Mouse (Mus musculus): ENCODE results near the gene Gnat1. TPM values are rescaled to one million over a fixed set of nuclear protein-coding genes. Genes with fewer than 3 reads are reported as not detected.

The Gnat1 gene
- polyA plus RNA-seq, 1 experiment from 2014 or later = 2.6 TPM

GRCm38 (mm10) chr9:107650708-107651481 lies 28.6 kb downstream of the Gnat1 start:
- 32% methylated on average over 12 of the region's 12 CpGs for WGBS
- Histone ChIP-seq H3K4me3 (no peak overlapping the region), H3K27ac (peak overlapping the region; percentile 57), H3K9ac (no peak overlapping the region), H3K9me3 (replicated peaks) (no peaks in the 10 kb centered on the region), H3K4me1 (peaks cover 17% of the 10 kb centered on the region), H3K36me3 (no peaks in the 10 kb centered on the region), H3K27me3 (no peaks in the 10 kb centered on the region), H3K4me2 (replicated peaks) (no peak overlapping the region; the same call in 1 of the 2 replicates)
- ATAC-seq (ENCODE audit: low FRiP score) = peak; percentile 84

- H3K9me3 ChIP-seq (replicated peaks) = no peaks in the 10 kb centered on the region
- H3K36me3 ChIP-seq = no peaks in the 10 kb centered on the region
- 75% methylated on average over 7 of the region's 7 CpGs for WGBS
- no peak for ATAC-seq (ENCODE audit: low FRiP score)
- no peaks in the 10 kb centered on the region for H3K27me3 ChIP-seq
- H3K4me3 ChIP-seq = no peak overlapping the region
- peaks cover 20% of the 10 kb centered on the region for H3K4me1 ChIP-seq
- no peak overlapping the region for H3K4me2 ChIP-seq (replicated peaks)
- H3K9ac ChIP-seq = no peak overlapping the region; the same call in 1 of the 2 replicates
- peak overlapping the region; percentile 57 for H3K27ac ChIP-seq
Measured at GRCm38 (mm10) chr9:107650225-107650624, 29.3 kb downstream of the Gnat1 start.

GRCm38 (mm10) chr9:107648767-107649166 lies 30.7 kb downstream of the Gnat1 start:
- H3K36me3 ChIP-seq = no peaks in the 10 kb centered on the region
- H3K4me3 ChIP-seq = no peak overlapping the region
- H3K27me3 ChIP-seq = no peaks in the 10 kb centered on the region
- 80% methylated on average over 3 of the region's 3 CpGs for WGBS
- no peaks in the 10 kb centered on the region for H3K9me3 ChIP-seq (replicated peaks)
- no peak overlapping the region for H3K4me2 ChIP-seq (replicated peaks)
- H3K9ac ChIP-seq = no peak overlapping the region
- peaks cover 30% of the 10 kb centered on the region for H3K4me1 ChIP-seq
- H3K27ac ChIP-seq = no peak overlapping the region
- ATAC-seq (ENCODE audit: low FRiP score) = no peak

GRCm38 (mm10) chr9:107646975-107647374 lies 32.5 kb downstream of the Gnat1 start:
- no peak for ATAC-seq (ENCODE audit: low FRiP score)
- Histone ChIP-seq H3K9me3 (replicated peaks) (no peaks in the 10 kb centered on the region), H3K27ac (no peak overlapping the region), H3K4me1 (peaks cover 30% of the 10 kb centered on the region), H3K4me3 (no peak overlapping the region), H3K27me3 (no peaks in the 10 kb centered on the region), H3K36me3 (no peaks in the 10 kb centered on the region), H3K4me2 (replicated peaks) (no peak overlapping the region), H3K9ac (no peak overlapping the region)
- WGBS = 81% methylated on average over 6 of the region's 6 CpGs

GRCm38 (mm10) chr9:107645577-107645976 lies 33.9 kb downstream of the Gnat1 start:
- Histone ChIP-seq H3K27me3 (no peaks in the 10 kb centered on the region), H3K4me2 (replicated peaks) (no peak overlapping the region), H3K9me3 (replicated peaks) (no peaks in the 10 kb centered on the region), H3K4me1 (peaks cover 25% of the 10 kb centered on the region), H3K4me3 (no peak overlapping the region), H3K9ac (no peak overlapping the region), H3K36me3 (no peaks in the 10 kb centered on the region), H3K27ac (no peak overlapping the region)
- WGBS = 9% methylated on average over 5 of the region's 5 CpGs
- ATAC-seq (ENCODE audit: low FRiP score) = peak; percentile 36; the same call in 1 of the 2 replicates

- no peak overlapping the region; the same call in 1 of the 2 replicates for H3K9ac ChIP-seq
- peaks cover 20% of the 10 kb centered on the region for H3K4me1 ChIP-seq
- peak; percentile 24; the same call in 1 of the 2 replicates for ATAC-seq (ENCODE audit: low FRiP score)
- 58% methylated on average over 7 of the region's 7 CpGs for WGBS
- H3K27ac ChIP-seq = no peak overlapping the region
- peak overlapping the region; percentile 32; the same call in 1 of the 2 replicates for H3K4me3 ChIP-seq
- no peaks in the 10 kb centered on the region for H3K27me3 ChIP-seq
- H3K9me3 ChIP-seq (replicated peaks) = no peaks in the 10 kb centered on the region
- H3K4me2 ChIP-seq (replicated peaks) = peak overlapping the region; percentile 62
- no peaks in the 10 kb centered on the region for H3K36me3 ChIP-seq
Measured at GRCm38 (mm10) chr9:107645153-107645510, 34.4 kb downstream of the Gnat1 start.

GRCm38 (mm10) chr9:107644495-107645152 lies 34.9 kb downstream of the Gnat1 start:
- Histone ChIP-seq H3K36me3 (no peaks in the 10 kb centered on the region), H3K4me2 (replicated peaks) (peak overlapping the region; percentile 62), H3K9me3 (replicated peaks) (no peaks in the 10 kb centered on the region), H3K4me1 (peaks cover 22% of the 10 kb centered on the region), H3K9ac (peak overlapping the region; percentile 57), H3K27ac (peak overlapping the region; percentile 62; the same call in 1 of the 2 replicates), H3K4me3 (peak overlapping the region; percentile 32), H3K27me3 (no peaks in the 10 kb centered on the region)
- 4% methylated on average over 35 of the region's 35 CpGs for WGBS
- ATAC-seq (ENCODE audit: low FRiP score) = peak; percentile 80

- no peak for ATAC-seq (ENCODE audit: low FRiP score)
Measured at GRCm38 (mm10) chr9:107643544-107644214, 35.8 kb downstream of the Gnat1 start.

GRCm38 (mm10) chr9:107641666-107642065 lies 37.8 kb downstream of the Gnat1 start:
- no peak overlapping the region for H3K9ac ChIP-seq
- H3K9me3 ChIP-seq (replicated peaks) = no peaks in the 10 kb centered on the region
- WGBS = 41% methylated on average over 8 of the region's 8 CpGs
- no peaks in the 10 kb centered on the region for H3K27me3 ChIP-seq
- ATAC-seq (ENCODE audit: low FRiP score) = no peak
- no peak overlapping the region for H3K4me2 ChIP-seq (replicated peaks)
- no peak overlapping the region for H3K27ac ChIP-seq
- H3K4me1 ChIP-seq = peaks cover 33% of the 10 kb centered on the region
- H3K36me3 ChIP-seq = no peaks in the 10 kb centered on the region
- no peak overlapping the region for H3K4me3 ChIP-seq

More at GRCm38 (mm10) chr9:107643544-107644214, 35.8 kb downstream of the Gnat1 start:
- no peaks in the 10 kb centered on the region for H3K36me3 ChIP-seq
- 92% methylated on average over 13 of the region's 13 CpGs for WGBS
- no peak overlapping the region for H3K4me3 ChIP-seq
- peaks cover 22% of the 10 kb centered on the region for H3K4me1 ChIP-seq
- no peak overlapping the region for H3K9ac ChIP-seq
- H3K4me2 ChIP-seq (replicated peaks) = peak overlapping the region; percentile 62
- H3K27me3 ChIP-seq = no peaks in the 10 kb centered on the region
- no peak overlapping the region for H3K27ac ChIP-seq
- no peaks in the 10 kb centered on the region for H3K9me3 ChIP-seq (replicated peaks)

GRCm38 (mm10) chr9:107640257-107640772 lies 39.2 kb downstream of the Gnat1 start:
- H3K4me1 ChIP-seq = peaks cover 40% of the 10 kb centered on the region
- no peaks in the 10 kb centered on the region for H3K36me3 ChIP-seq

GRCm38 (mm10) chr9:107637070-107637469 lies 42.4 kb downstream of the Gnat1 start:
- Histone ChIP-seq H3K4me1 (peaks cover 55% of the 10 kb centered on the region), H3K4me2 (replicated peaks) (peak overlapping the region; percentile 30), H3K27me3 (no peaks in the 10 kb centered on the region), H3K4me3 (no peak overlapping the region), H3K9ac (no peak overlapping the region), H3K36me3 (no peaks in the 10 kb centered on the region), H3K27ac (peak overlapping the region; percentile 77), H3K9me3 (replicated peaks) (no peaks in the 10 kb centered on the region)
- WGBS = 17% methylated on average over 7 of the region's 7 CpGs
- peak; percentile 57 for ATAC-seq (ENCODE audit: low FRiP score)

More at GRCm38 (mm10) chr9:107640257-107640772, 39.2 kb downstream of the Gnat1 start:
- no peak for ATAC-seq (ENCODE audit: low FRiP score)
- WGBS = 29% methylated on average over 8 of the region's 8 CpGs
- H3K4me2 ChIP-seq (replicated peaks) = no peak overlapping the region
- H3K27ac ChIP-seq = no peak overlapping the region
- no peak overlapping the region for H3K9ac ChIP-seq
- no peak overlapping the region for H3K4me3 ChIP-seq
- no peaks in the 10 kb centered on the region for H3K27me3 ChIP-seq
- H3K9me3 ChIP-seq (replicated peaks) = no peaks in the 10 kb centered on the region

Measured in hindbrain, embryonic 12.5 days (tissue).